Mouse (Mus musculus) limb, embryonic 13.5 days (tissue): ENCODE results near the gene Phf5a. TPM values are rescaled to one million over a fixed set of nuclear protein-coding genes. Genes with fewer than 3 reads are reported as not detected.

Source experiments
- ATAC-seq: fragments of 200-750 bp; cut with Nextera tagmentation; 2 replicates; pipeline ENCODE4 v1.8.0; 2017; ENCODE audit warnings: low read depth, moderate number of reproducible peaks, moderate TSS enrichment; ENCODE audit not compliant: low FRiP score
- H3K27ac ChIP-seq: fragments of 300-500 bp; sonication (generic); 2 replicates; pipeline ENCODE4 v1.5.1; 2015; ENCODE audit warnings: inconsistent platforms, mild to moderate bottlenecking, moderate library complexity
- H3K27me3 ChIP-seq: fragments of 300-500 bp; sonication (generic); 2 replicates; pipeline ENCODE4 v1.6.1; 2015; ENCODE audit warnings: mild to moderate bottlenecking, inconsistent platforms
- H3K36me3 ChIP-seq: fragments of 300-500 bp; sonication (generic); 2 replicates; pipeline ENCODE4 v1.6.1; 2015; ENCODE audit warnings: inconsistent platforms, mild to moderate bottlenecking, moderate library complexity
- H3K4me1 ChIP-seq: fragments of 300-500 bp; sonication (generic); 2 replicates; pipeline ENCODE4 v1.6.1; 2015; ENCODE audit warnings: inconsistent platforms
- H3K4me2 ChIP-seq: fragments of 300-500 bp; sonication (generic); replicated peaks from 2 replicates; pipeline ENCODE4 v1.6.1; 2015; ENCODE audit warnings: inconsistent platforms, mild to moderate bottlenecking, moderate library complexity
- H3K4me3 ChIP-seq: fragments of 300-500 bp; sonication (generic); 2 replicates; pipeline ENCODE4 v1.5.1; 2015; ENCODE audit warnings: moderate library complexity, mild to moderate bottlenecking, inconsistent platforms
- H3K9ac ChIP-seq: fragments of 300-500 bp; sonication (generic); 2 replicates; pipeline ENCODE4 v1.6.1; 2015; ENCODE audit warnings: mild to moderate bottlenecking, inconsistent platforms
- H3K9me3 ChIP-seq: fragments of 300-500 bp; sonication (generic); 2 replicates; pipeline ENCODE4 v1.6.1; 2016; ENCODE audit warnings: inconsistent platforms
- WGBS: fragments of 180-500 bp; shearing (Covaris S2); methylation state at CpG from one replicate; pipeline ENCODE4 v1.1.7; 2015; 5-methylcytosine and 5-hydroxymethylcytosine counted together
- polyA plus RNA-seq: library from polyadenylated mRNA; unstranded; fragments of >200 nt; fragmentation: Nextera tagmentation; extraction: Ambion mirVana; gene quantifications from 2 replicates; pipeline ENCODE4 v1.2.1, GENCODE M21; 2015

Gene Phf5a
- polyA plus RNA-seq, 1 experiment from 2014 or later = 151 TPM

DNA sequence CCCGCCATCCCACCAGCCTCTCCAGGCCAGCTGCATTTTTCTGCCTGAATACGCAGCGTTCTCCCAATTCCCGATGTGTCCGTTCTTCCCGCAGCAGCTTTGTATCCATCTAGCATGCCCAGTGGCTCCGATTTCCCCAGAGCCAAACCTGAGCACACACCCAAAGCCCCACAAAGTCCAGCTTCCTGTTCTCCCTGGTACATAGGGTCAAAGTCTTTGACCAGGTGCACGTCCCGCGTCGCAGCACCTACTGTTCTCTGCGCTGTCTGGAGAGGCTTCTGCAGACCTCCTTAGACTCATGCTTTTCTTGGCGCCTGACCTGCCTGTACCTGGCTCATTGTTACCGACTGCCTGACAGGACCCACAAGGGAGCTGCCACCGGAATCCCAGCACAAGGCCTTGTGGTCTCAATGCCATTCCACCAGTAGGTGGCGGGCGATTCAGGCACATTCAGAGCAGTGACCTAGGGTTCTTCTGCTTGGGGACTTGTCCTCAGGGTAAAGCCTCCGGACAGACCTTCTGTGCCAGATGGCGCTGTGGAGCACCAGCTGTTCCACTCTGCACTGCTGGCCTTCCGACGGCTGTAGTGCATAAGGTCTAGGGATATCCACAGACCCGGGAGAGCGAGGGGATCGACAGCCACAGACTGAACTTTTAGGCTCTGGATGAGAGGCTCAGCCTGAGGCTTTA, 40.4 kb downstream of the Phf5a start:
- Histone ChIP-seq H3K4me2 (peak overlapping the region; percentile 35), H3K36me3 (peaks cover 21% of the 10 kb centered on the region), H3K4me3 (peak overlapping the region; percentile 10; the same call in 1 of the 2 replicates), H3K9me3 (no peaks in the 10 kb centered on the region), H3K27ac (no peak overlapping the region; the same call in 1 of the 2 replicates), H3K9ac (peak overlapping the region; percentile 48), H3K27me3 (peaks cover 17% of the 10 kb centered on the region), H3K4me1 (peaks cover 21% of the 10 kb centered on the region)
- 18% methylated on average over 24 of the region's 24 CpGs for WGBS
- ATAC-seq = peak; percentile 83

DNA sequence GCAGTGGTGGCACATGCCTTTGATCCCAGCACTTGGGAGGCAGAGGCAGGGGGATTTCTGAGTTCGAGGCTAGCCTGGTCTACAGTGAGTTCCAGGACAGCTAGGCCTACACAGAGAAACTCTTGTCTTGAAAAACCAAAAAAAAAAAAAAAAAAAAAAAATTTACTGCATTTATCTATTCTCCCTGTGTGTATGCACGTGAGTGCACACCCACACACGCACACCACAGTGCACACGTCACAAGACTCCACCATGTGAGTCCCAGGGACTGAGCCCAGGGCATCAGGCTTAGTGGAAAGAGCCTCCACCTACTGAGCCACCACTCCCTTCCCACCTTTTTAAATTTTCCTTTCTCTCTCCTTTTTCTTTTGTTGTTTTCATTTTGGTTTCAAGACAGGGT, 41.2 kb downstream of the Phf5a start:
- H3K4me3 ChIP-seq = no peak overlapping the region
- peaks cover 17% of the 10 kb centered on the region for H3K4me1 ChIP-seq
- H3K9me3 ChIP-seq = no peaks in the 10 kb centered on the region
- no peak overlapping the region for H3K4me2 ChIP-seq
- H3K27ac ChIP-seq = no peak overlapping the region
- H3K36me3 ChIP-seq = peaks cover 29% of the 10 kb centered on the region
- 86% methylated on average over 4 of the region's 4 CpGs for WGBS
- H3K9ac ChIP-seq = no peak overlapping the region
- H3K27me3 ChIP-seq = peaks cover 15% of the 10 kb centered on the region
- no peak for ATAC-seq

DNA sequence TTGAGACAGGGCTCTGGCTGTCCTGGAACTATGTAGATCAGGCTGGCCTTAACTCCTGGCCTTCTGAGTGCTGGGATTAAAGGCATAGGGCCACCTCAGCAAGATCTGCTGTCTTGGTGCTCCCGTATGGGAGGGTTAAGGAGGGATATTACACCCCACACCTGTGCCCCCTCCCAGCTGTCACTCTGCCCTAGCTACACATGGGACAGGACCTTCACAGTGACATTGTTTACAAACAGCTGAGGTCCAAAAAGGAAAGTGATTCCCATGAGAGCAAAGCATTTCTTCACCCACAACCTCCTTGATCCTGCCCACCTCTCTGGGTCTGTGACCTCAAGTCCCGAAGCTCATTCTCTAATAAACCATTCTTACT, 42.5 kb downstream of the Phf5a start:
- no peak for ATAC-seq
- Histone ChIP-seq H3K36me3 (peaks cover 42% of the 10 kb centered on the region), H3K4me2 (no peak overlapping the region), H3K4me1 (peaks cover 12% of the 10 kb centered on the region; the same call in 1 of the 2 replicates), H3K4me3 (no peak overlapping the region), H3K27me3 (0 out of 2 replicates have a peak, but pooled peaks cover 2% of the 10 kb centered on the region), H3K27ac (no peak overlapping the region), H3K9me3 (no peaks in the 10 kb centered on the region), H3K9ac (no peak overlapping the region)
- WGBS = 62% methylated on average over 2 of the region's 2 CpGs

DNA sequence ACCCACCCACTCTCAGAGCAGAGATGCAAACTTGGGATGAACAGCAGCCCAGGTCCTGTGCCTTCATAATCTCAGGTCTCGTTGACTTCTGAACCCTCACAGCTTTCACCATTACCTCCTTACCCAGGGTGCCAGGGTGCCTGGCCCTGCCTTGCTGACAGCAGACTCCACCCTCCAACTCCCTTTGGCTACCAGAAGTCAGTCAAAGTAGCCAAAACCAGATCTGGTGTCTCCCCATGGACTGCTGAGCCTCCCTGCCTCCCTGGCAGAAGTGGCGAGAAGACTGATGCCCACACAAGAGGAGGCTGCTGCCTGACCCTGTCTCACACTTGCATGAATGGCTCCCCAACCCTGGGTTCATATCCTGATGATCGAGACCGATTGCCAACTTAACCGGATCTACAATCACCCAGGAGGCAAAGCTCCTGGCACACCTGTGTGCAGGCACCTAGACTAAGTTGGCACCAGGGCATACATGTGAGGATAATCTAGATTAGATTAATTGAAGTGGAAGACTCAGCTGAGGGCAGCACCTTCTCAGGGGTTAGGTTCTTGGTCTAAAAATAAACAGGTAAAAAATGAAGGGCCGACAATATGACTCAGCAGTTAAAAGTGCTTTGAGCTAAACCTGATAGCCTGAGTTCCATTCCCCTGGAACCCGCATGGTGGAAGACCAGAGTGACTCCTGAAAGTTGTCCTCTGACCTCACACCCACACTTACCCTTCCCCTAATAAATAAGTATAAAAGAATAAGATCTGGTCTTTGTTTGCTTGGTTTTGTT, 43.1 kb downstream of the Phf5a start:
- no peak overlapping the region for H3K27ac ChIP-seq
- WGBS = 89% methylated on average over 7 of the region's 7 CpGs
- H3K9me3 ChIP-seq = no peaks in the 10 kb centered on the region
- H3K4me2 ChIP-seq = no peak overlapping the region
- peaks cover 48% of the 10 kb centered on the region for H3K36me3 ChIP-seq
- H3K27me3 ChIP-seq = no peaks in the 10 kb centered on the region
- H3K9ac ChIP-seq = no peak overlapping the region
- no peak overlapping the region for H3K4me3 ChIP-seq
- ATAC-seq = no peak
- H3K4me1 ChIP-seq = peaks cover 12% of the 10 kb centered on the region; the same call in 1 of the 2 replicates

DNA sequence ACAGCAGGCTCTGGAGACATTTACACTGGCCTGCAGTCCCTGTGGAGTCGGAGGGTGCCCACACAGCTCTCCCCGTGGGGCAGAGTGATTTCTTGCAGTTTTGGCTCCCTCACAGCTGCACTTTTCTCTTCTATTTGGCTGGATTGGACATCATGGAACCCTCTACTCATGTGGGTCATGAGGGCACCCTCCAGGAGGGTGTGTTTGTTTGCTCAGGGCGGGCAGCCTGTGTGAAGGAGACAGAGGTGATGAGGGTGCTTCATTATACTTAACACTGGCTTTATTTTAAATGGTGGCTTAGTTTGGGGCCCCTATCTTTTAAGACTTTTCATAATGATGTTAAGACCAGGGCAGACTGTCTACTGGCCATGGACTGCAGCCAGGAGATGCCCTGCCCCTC, 46.9 kb downstream of the Phf5a start:
- H3K27ac ChIP-seq = no peak overlapping the region
- H3K4me3 ChIP-seq = no peak overlapping the region
- H3K9ac ChIP-seq = no peak overlapping the region
- 0 out of 2 replicates have a peak, but pooled peaks cover 3% of the 10 kb centered on the region for H3K4me1 ChIP-seq
- 82% methylated on average over 3 of the region's 3 CpGs for WGBS
- no peaks in the 10 kb centered on the region for H3K27me3 ChIP-seq
- no peak for ATAC-seq
- H3K36me3 ChIP-seq = peaks cover 81% of the 10 kb centered on the region
- no peaks in the 10 kb centered on the region for H3K9me3 ChIP-seq
- H3K4me2 ChIP-seq = no peak overlapping the region

DNA sequence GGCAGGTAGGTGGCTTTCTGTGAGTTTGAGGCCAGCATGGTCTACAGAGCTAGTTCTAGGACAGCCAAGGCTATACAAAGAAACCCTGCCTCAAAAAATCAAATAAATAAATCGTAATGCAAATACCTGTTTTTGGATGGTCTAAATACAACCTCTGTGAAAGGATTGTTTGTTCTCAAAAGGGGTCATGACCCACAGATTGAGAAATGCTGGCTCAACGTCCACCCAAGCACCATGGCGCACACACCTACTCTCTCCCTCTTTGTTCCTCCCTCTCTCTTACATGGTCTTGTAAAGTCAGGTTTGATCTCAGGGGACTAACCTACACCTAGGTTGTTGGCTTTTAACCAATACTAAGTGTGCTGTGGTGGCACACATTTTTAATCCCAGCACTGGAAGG, 49.1 kb downstream of the Phf5a start:
- no peak overlapping the region for H3K4me3 ChIP-seq
- H3K9ac ChIP-seq = no peak overlapping the region
- peaks cover 94% of the 10 kb centered on the region for H3K36me3 ChIP-seq
- 0 out of 2 replicates have a peak, but pooled peaks cover 3% of the 10 kb centered on the region for H3K4me1 ChIP-seq
- no peaks in the 10 kb centered on the region for H3K9me3 ChIP-seq
- ATAC-seq = no peak
- no peaks in the 10 kb centered on the region for H3K27me3 ChIP-seq
- H3K4me2 ChIP-seq = no peak overlapping the region
- no peak overlapping the region for H3K27ac ChIP-seq
- 84% methylated on average over 3 of the region's 3 CpGs for WGBS

DNA sequence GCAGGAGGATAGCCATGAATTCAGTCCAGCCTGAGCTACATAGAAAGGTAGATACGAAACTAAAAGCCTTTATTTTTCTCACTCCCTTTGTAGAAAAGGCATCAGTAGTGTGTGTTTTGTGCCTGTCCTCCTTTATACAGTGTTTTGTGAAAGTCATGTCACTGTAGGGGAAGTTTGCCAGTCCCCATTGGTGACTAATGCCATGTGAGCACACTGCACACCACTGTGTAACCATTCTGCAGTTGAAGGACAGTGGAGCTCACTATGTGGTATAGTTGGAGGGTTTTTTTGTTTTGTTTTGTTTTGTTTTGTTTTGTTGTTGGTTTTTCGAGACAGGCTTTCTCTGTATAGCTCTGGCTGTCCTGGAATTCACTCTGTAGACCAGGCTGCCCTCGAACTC, 53.3 kb downstream of the Phf5a start:
- H3K4me1 ChIP-seq = no peaks in the 10 kb centered on the region
- no peak overlapping the region for H3K4me3 ChIP-seq
- peaks cover 80% of the 10 kb centered on the region for H3K36me3 ChIP-seq
- no peaks in the 10 kb centered on the region for H3K9me3 ChIP-seq
- WGBS = 92% methylated on average over 3 of the region's 3 CpGs
- H3K27me3 ChIP-seq = no peaks in the 10 kb centered on the region
- no peak overlapping the region for H3K27ac ChIP-seq
- no peak for ATAC-seq
- no peak overlapping the region for H3K4me2 ChIP-seq
- no peak overlapping the region for H3K9ac ChIP-seq

DNA sequence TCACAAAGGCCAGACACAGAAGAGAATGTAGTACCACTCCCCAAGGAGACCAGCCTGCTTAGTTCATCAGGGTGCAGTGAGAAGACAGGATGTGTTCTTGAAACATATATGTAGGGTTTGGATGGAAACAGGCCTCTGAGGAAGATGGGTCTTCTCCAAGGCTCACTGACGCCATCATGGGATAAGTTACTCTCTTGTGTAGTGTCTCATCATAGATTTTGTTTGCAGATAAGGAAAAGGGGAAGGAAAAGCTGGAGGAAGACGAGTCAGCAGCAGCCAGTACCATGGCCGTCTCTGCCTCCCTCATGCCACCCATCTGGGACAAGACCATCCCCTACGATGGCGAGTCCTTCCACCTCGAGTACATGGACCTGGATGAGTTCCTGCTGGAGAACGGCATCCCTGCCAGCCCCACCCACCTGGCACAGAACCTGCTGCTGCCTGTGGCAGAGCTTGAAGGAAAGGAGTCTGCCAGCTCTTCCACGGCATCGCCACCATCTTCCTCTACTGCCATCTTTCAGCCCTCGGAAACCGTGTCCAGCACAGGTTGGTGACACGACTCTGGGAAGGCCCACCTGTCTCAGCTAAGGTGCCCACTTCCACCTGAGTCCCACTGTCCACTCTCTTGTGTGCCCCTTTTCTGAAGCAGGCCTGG, 56.9 kb downstream of the Phf5a start:
- H3K4me1 ChIP-seq = peaks cover 19% of the 10 kb centered on the region
- no peaks in the 10 kb centered on the region for H3K9me3 ChIP-seq
- no peaks in the 10 kb centered on the region for H3K27me3 ChIP-seq
- no peak overlapping the region for H3K9ac ChIP-seq
- H3K36me3 ChIP-seq = peaks cover 50% of the 10 kb centered on the region
- no peak for ATAC-seq
- no peak overlapping the region for H3K4me2 ChIP-seq
- H3K27ac ChIP-seq = no peak overlapping the region
- WGBS = 84% methylated on average over 12 of the region's 12 CpGs
- H3K4me3 ChIP-seq = no peak overlapping the region

Other genes starting within 250 kb of the Phf5a start
- gene L3mbtl2, start 208.0 kb downstream of the Phf5a start, polyA plus RNA-seq = 20.9 and 23.5 TPM in 2 replicates
- 15.5 and 17.1 TPM in 2 replicates for gene Chadl, start 174.6 kb downstream of the Phf5a start, polyA plus RNA-seq
- 39.5 and 40.4 TPM in 2 replicates for gene Zc3h7b, start 126.9 kb downstream of the Phf5a start, polyA plus RNA-seq
- gene Rangap1, start 126.4 kb downstream of the Phf5a start, polyA plus RNA-seq = 98.8 and 107 TPM in 2 replicates
- gene Tef, start 69.5 kb downstream of the Phf5a start, polyA plus RNA-seq = 25.4 and 26.0 TPM in 2 replicates
- 24.6 and 26.0 TPM in 2 replicates for gene Tob2, start 13.1 kb downstream of the Phf5a start, polyA plus RNA-seq
- 142 and 156 TPM in 2 replicates for gene Aco2, start 398 bp upstream of the Phf5a start, polyA plus RNA-seq
- 56.9 and 57.9 TPM in 2 replicates for gene Polr3h, start 54.3 kb upstream of the Phf5a start, polyA plus RNA-seq
- 13.4 and 15.0 TPM in 2 replicates for gene Csdc2, start 64.8 kb upstream of the Phf5a start, polyA plus RNA-seq
- gene Pmm1, start 89.0 kb upstream of the Phf5a start, polyA plus RNA-seq = 26.3 and 26.8 TPM in 2 replicates
- gene 1700029P11Rik, start 108.6 kb upstream of the Phf5a start, polyA plus RNA-seq = not detected in 2 replicates
- 88.5 and 92.1 TPM in 2 replicates for gene Xrcc6, start 115.9 kb upstream of the Phf5a start, polyA plus RNA-seq
- gene Desi1, start 162.0 kb upstream of the Phf5a start, polyA plus RNA-seq = 26.6 and 26.9 TPM in 2 replicates
- 294 and 308 TPM in 2 replicates for gene Snu13, start 175.7 kb upstream of the Phf5a start, polyA plus RNA-seq
- gene 4930407I10Rik, start 187.2 kb upstream of the Phf5a start, polyA plus RNA-seq = 0.03 TPM in 1 of 2 replicates, not detected in the other
- 0.11 and 0.17 TPM in 2 replicates for gene Mei1, start 198.1 kb upstream of the Phf5a start, polyA plus RNA-seq